ENCODE assay signal across 9 mouse cellular contexts in the genomic region with DNA sequence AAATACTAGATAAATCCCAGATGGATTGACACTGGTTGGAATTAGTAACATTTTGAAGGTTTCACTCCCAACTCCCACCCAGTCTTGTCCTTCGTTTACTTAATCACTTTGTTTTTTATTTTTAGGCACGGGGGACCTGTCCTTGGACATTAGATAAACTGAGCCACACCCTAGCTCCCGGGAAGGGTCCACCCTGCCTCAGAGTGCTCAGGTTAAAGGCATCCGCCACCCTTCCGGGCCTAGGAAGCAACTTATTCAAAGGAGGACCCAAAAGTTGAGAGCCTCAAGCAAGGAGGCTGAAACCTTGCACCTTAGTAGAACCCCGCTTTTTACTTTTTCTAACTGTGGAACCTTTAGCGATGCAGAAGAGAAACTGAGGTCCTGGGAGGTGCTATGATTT. TPM values are rescaled to one million over a fixed set of nuclear protein-coding genes. Genes with fewer than 3 reads are reported as not detected.
DNase-seq lines count a peak whose midpoint lies in the region; ATAC-seq and TF ChIP-seq lines count a peak whose summit lies in the region.
"Had no signal": no experiment of that assay in that cellular context is flagged by ENCODE, and none has a peak within 500 bp of the region (broad histone marks: within the 10 kb centered on the region; RNA-seq: fewer than 3 reads in every experiment).

No protein-coding gene starts in this region.

- peak overlapping the region; percentile 57; the same call in 1 of the 2 replicates for H3K27ac ChIP-seq in heart, embryonic 15.5 days
- no peak overlapping the region for H3K27ac ChIP-seq in MEL (ENCODE audit: control insufficient read depth, low read depth, low read length)
- H3K27ac ChIP-seq in hindbrain, embryonic 13.5 days = no peak overlapping the region
- no peak overlapping the region for H3K27ac ChIP-seq in midbrain, embryonic 11.5 days (ENCODE audit: low read depth, low read length)

- TF ChIP-seq EP300 in MEL (IDR thresholded peaks at IDR 0.05; ENCODE audit: low read depth in 1 of 2, low read length in 2 of 2) = no peak

- peaks cover 19% of the 10 kb centered on the region for H3K4me1 ChIP-seq in heart, embryonic 15.5 days (replicated peaks)
- peaks cover 0 to 3% of the 10 kb centered on the region in 2 experiments; a peak in 1 of 4 replicates for H3K4me1 ChIP-seq in MEL (ENCODE audit: control insufficient read depth in 1 of 2, insufficient read depth in 2 of 2, low read length in 2 of 2)
- peaks cover 17% of the 10 kb centered on the region for H3K4me1 ChIP-seq in hindbrain, embryonic 13.5 days (replicated peaks)
- 0 out of 2 replicates have a peak, but pooled peaks cover 2% of the 10 kb centered on the region for H3K4me1 ChIP-seq in midbrain, embryonic 11.5 days (ENCODE audit: control insufficient read depth, insufficient read depth, low read length)

- WGBS in heart, embryonic 15.5 days = 17% methylated on average over 7 of the region's 7 CpGs
- WGBS in hindbrain, embryonic 13.5 days = 30% methylated on average over 7 of the region's 7 CpGs
- WGBS in midbrain, embryonic 11.5 days = 31% methylated on average over 7 of the region's 7 CpGs

- no peak for ATAC-seq in heart, embryonic 15.5 days (replicated peaks; ENCODE audit: insufficient number of reproducible peaks, insufficient read depth, low FRiP score, low read depth)
- ATAC-seq in hindbrain, embryonic 13.5 days (ENCODE audit: low FRiP score) = no peak
- ATAC-seq in midbrain, embryonic 11.5 days (ENCODE audit: low FRiP score) = no peak

- H3K4me2 ChIP-seq in heart, embryonic 15.5 days = peak overlapping the region; percentile 91
- peak overlapping the region; percentile 66 for H3K4me2 ChIP-seq in hindbrain, embryonic 13.5 days
- H3K4me2 ChIP-seq in midbrain, embryonic 11.5 days = peak overlapping the region; percentile 89

- no peak for DNase-seq in heart, adult 18-20 months
- DNase-seq in MEL (ENCODE audit: low read depth, low spot score) = no peak
- DNase-seq in midbrain, embryonic 11.5 days (ENCODE audit: low spot score, missing footprints) = no peak
- no peak for DNase-seq in layer of hippocampus, adult 11-12 months (ENCODE audit: low spot score)
- DNase-seq in urinary bladder, postnatal 14 days (ENCODE audit: low spot score) = no peak
- no peak for DNase-seq in right cerebral cortex, adult 18-20 months

- no peaks in the 10 kb centered on the region for H3K9me3 ChIP-seq in heart, embryonic 15.5 days (replicated peaks)
- no peaks in the 10 kb centered on the region for H3K9me3 ChIP-seq in MEL (replicated peaks; ENCODE audit: insufficient read depth, low read length)
- H3K9me3 ChIP-seq in hindbrain, embryonic 13.5 days = no peaks in the 10 kb centered on the region
- no peaks in the 10 kb centered on the region for H3K9me3 ChIP-seq in midbrain, embryonic 11.5 days (ENCODE audit: control insufficient read depth, low read length)

- H3K4me3 ChIP-seq in heart, embryonic 15.5 days = peak overlapping the region; percentile 69
- H3K4me3 ChIP-seq in MEL (ENCODE audit: control insufficient read depth in 1 of 2, insufficient read depth in 1 of 2, low read depth in 2 of 2, low read length in 2 of 2) = peak overlapping the region; percentile 63 to 78
- peak overlapping the region; percentile 45 for H3K4me3 ChIP-seq in hindbrain, embryonic 13.5 days
- peak overlapping the region; percentile 48 for H3K4me3 ChIP-seq in midbrain, embryonic 11.5 days (ENCODE audit: low read depth, low read length)

- no peaks in the 10 kb centered on the region; the same call in 1 of the 2 replicates for H3K79me2 ChIP-seq in MEL (ENCODE audit: control insufficient read depth, insufficient read depth, low read length, poor library complexity)

- TF ChIP-seq CTCF in MEL (IDR thresholded peaks at IDR 0.05 in 2 of 3, conservative IDR thresholded peaks at IDR 0.05 in 1 of 3; ENCODE audit: control insufficient read depth in 1 of 3, insufficient read depth in 1 of 3, low read depth in 2 of 3, low read length in 3 of 3, poor library complexity in 1 of 3, severe bottlenecking in 1 of 3) = no peak

- H3K27me3 ChIP-seq in heart, embryonic 15.5 days = peaks cover 39% of the 10 kb centered on the region
- H3K27me3 ChIP-seq in MEL (ENCODE audit: control insufficient read depth in 1 of 2, insufficient read depth in 2 of 2, low read length in 2 of 2) = no peaks in the 10 kb centered on the region
- peaks cover 67% of the 10 kb centered on the region for H3K27me3 ChIP-seq in hindbrain, embryonic 13.5 days
- peaks cover 41% of the 10 kb centered on the region for H3K27me3 ChIP-seq in midbrain, embryonic 11.5 days (ENCODE audit: control insufficient read depth, insufficient read depth, low read length)

- TF ChIP-seq POLR2A in MEL (IDR thresholded peaks at IDR 0.05; ENCODE audit: control insufficient read depth in 1 of 2, insufficient read depth in 1 of 2, low read depth in 1 of 2, low read length in 2 of 2, poor library complexity in 1 of 2) = no peak

- peaks cover 2% of the 10 kb centered on the region; the same call in 1 of the 2 replicates for H3K36me3 ChIP-seq in heart, embryonic 15.5 days
- no peaks in the 10 kb centered on the region; a peak in 1 of 4 replicates for H3K36me3 ChIP-seq in MEL (ENCODE audit: control insufficient read depth in 1 of 2, insufficient read depth in 2 of 2, low read length in 2 of 2)
- H3K36me3 ChIP-seq in hindbrain, embryonic 13.5 days = peaks cover 10% of the 10 kb centered on the region
- H3K36me3 ChIP-seq in midbrain, embryonic 11.5 days (ENCODE audit: control insufficient read depth, insufficient read depth, low read length) = no peaks in the 10 kb centered on the region

- H3K9ac ChIP-seq in heart, embryonic 15.5 days = peak overlapping the region; percentile 68
- peak overlapping the region; percentile 67 for H3K9ac ChIP-seq in MEL (ENCODE audit: control insufficient read depth, low read depth, low read length, poor library complexity, severe bottlenecking)
- H3K9ac ChIP-seq in hindbrain, embryonic 13.5 days = peak overlapping the region; percentile 51; the same call in 1 of the 2 replicates
- peak overlapping the region; percentile 48 for H3K9ac ChIP-seq in midbrain, embryonic 11.5 days (ENCODE audit: low read length)

- no peak for TF ChIP-seq RAD21 in MEL (IDR thresholded peaks at IDR 0.05; ENCODE audit: low read depth, low read length)

TF ChIP-seq in MEL, 35 proteins besides CTCF, POLR2A, EP300 and RAD21 (continues in another document):
- no peak for TF ChIP-seq USF1 (IDR thresholded peaks at IDR 0.05; ENCODE audit: low read depth, low read length)
- no peak for TF ChIP-seq SIN3A (IDR thresholded peaks at IDR 0.05; ENCODE audit: low read length)
- TF ChIP-seq ZKSCAN1 (IDR thresholded peaks at IDR 0.05; ENCODE audit: low read depth, low read length) = no peak
- TF ChIP-seq ZMIZ1 (IDR thresholded peaks at IDR 0.05; ENCODE audit: low read depth, low read length) = no peak
- TF ChIP-seq JUND (IDR thresholded peaks at IDR 0.05; ENCODE audit: low read depth, low read length) = no peak
- TF ChIP-seq HCFC1 (IDR thresholded peaks at IDR 0.05; ENCODE audit: low read depth, low read length) = no peak
- TF ChIP-seq GABPA (IDR thresholded peaks at IDR 0.05; ENCODE audit: low read depth, low read length) = no peak
- no peak for TF ChIP-seq CHD2 (IDR thresholded peaks at IDR 0.05; ENCODE audit: low read length)

RNA-seq across cellular contexts. Expression of a gene that starts 2.9 kb away (rescaled TPM):
- polyA plus RNA-seq in heart, embryonic 15.5 days (2015; fragmentation: Nextera tagmentation; extraction: Ambion mirVana) = 3.0 and 25.1 TPM in 2 replicates
- total RNA-seq in heart, adult 18-20 months (2021) = 1 to 10 TPM; 1.0 to 1.4 TPM
- total RNA-seq in MEL (2012; rRNA removed) = 0.12 and 0.13 TPM in 2 replicates
- under 1 TPM in 1 of 2 experiments, not detected in 1; 0.19 TPM for polyA plus RNA-seq in MEL (2012; ENCODE audit: insufficient read depth in 1 of 2, insufficient read length in 2 of 2, low read depth in 1 of 2, low replicate concordance in 2 of 2, missing spikeins in 1 of 2)
- polyA plus RNA-seq in hindbrain, embryonic 13.5 days (2015; fragmentation: Nextera tagmentation; extraction: Ambion mirVana) = 2.8 and 4.1 TPM in 2 replicates
- 6.0 and 7.8 TPM in 2 replicates for polyA plus RNA-seq in midbrain, embryonic 11.5 days (2014; fragmentation: Nextera tagmentation; extraction: Ambion mirVana)

RNA-seq across cellular contexts. Expression of a gene that starts 15.0 kb away (rescaled TPM):
- 10.4 and 11.8 TPM in 2 replicates for polyA plus RNA-seq in heart, embryonic 15.5 days (2015; fragmentation: Nextera tagmentation; extraction: Ambion mirVana)
- total RNA-seq in heart, adult 18-20 months (2021) = 1 to 10 TPM; 7.9 TPM
- 26.7 and 28.6 TPM in 2 replicates for total RNA-seq in MEL (2012; rRNA removed)
- 10 to 100 TPM in 1 of 2 experiments, not detected in 1; 43.3 TPM for polyA plus RNA-seq in MEL (2012; ENCODE audit: insufficient read depth in 1 of 2, insufficient read length in 2 of 2, low read depth in 1 of 2, low replicate concordance in 2 of 2, missing spikeins in 1 of 2)
- polyA plus RNA-seq in hindbrain, embryonic 13.5 days (2015; fragmentation: Nextera tagmentation; extraction: Ambion mirVana) = 17.7 and 22.2 TPM in 2 replicates
- 24.2 and 28.6 TPM in 2 replicates for polyA plus RNA-seq in midbrain, embryonic 11.5 days (2014; fragmentation: Nextera tagmentation; extraction: Ambion mirVana)

RNA-seq across cellular contexts. Expression of a gene that starts 24.6 kb away (rescaled TPM):
- polyA plus RNA-seq in heart, embryonic 15.5 days (2015; fragmentation: Nextera tagmentation; extraction: Ambion mirVana) = 3.8 and 4.8 TPM in 2 replicates
- total RNA-seq in heart, adult 18-20 months (2021) = 1 to 10 TPM; 3.2 to 3.6 TPM
- total RNA-seq in MEL (2012; rRNA removed) = 9.8 and 11.0 TPM in 2 replicates
- 10 to 100 TPM in 1 of 2 experiments, not detected in 1; 16.5 TPM for polyA plus RNA-seq in MEL (2012; ENCODE audit: insufficient read depth in 1 of 2, insufficient read length in 2 of 2, low read depth in 1 of 2, low replicate concordance in 2 of 2, missing spikeins in 1 of 2)
- polyA plus RNA-seq in hindbrain, embryonic 13.5 days (2015; fragmentation: Nextera tagmentation; extraction: Ambion mirVana) = 6.7 and 8.3 TPM in 2 replicates
- polyA plus RNA-seq in midbrain, embryonic 11.5 days (2014; fragmentation: Nextera tagmentation; extraction: Ambion mirVana) = 6.8 and 7.8 TPM in 2 replicates

RNA-seq across cellular contexts. Expression of a gene that starts 45.9 kb away (rescaled TPM):
- 13.4 and 16.0 TPM in 2 replicates for polyA plus RNA-seq in heart, embryonic 15.5 days (2015; fragmentation: Nextera tagmentation; extraction: Ambion mirVana)
- total RNA-seq in heart, adult 18-20 months (2021) = 10 to 100 TPM; 16.7 to 20.3 TPM
- total RNA-seq in MEL (2012; rRNA removed) = not detected in 2 replicates
- under 1 TPM in 1 of 2 experiments, not detected in 1; 0.10 TPM for polyA plus RNA-seq in MEL (2012; ENCODE audit: insufficient read depth in 1 of 2, insufficient read length in 2 of 2, low read depth in 1 of 2, low replicate concordance in 2 of 2, missing spikeins in 1 of 2)
- polyA plus RNA-seq in hindbrain, embryonic 13.5 days (2015; fragmentation: Nextera tagmentation; extraction: Ambion mirVana) = not detected in 2 replicates
- not detected in 2 replicates for polyA plus RNA-seq in midbrain, embryonic 11.5 days (2014; fragmentation: Nextera tagmentation; extraction: Ambion mirVana)
- polyA plus RNA-seq: frontal cortex, adult 2 months had no signal

RNA-seq across cellular contexts. Expression of a gene that starts 50.8 kb away (rescaled TPM):
- 4.6 and 9.4 TPM in 2 replicates for polyA plus RNA-seq in heart, embryonic 15.5 days (2015; fragmentation: Nextera tagmentation; extraction: Ambion mirVana)
- total RNA-seq in heart, adult 18-20 months (2021) = 10 to 100 TPM; 20.9 to 31.7 TPM
- 6.7 and 6.9 TPM in 2 replicates for total RNA-seq in MEL (2012; rRNA removed)
- 10 to 100 TPM in 1 of 2 experiments, not detected in 1; 15.6 TPM for polyA plus RNA-seq in MEL (2012; ENCODE audit: insufficient read depth in 1 of 2, insufficient read length in 2 of 2, low read depth in 1 of 2, low replicate concordance in 2 of 2, missing spikeins in 1 of 2)
- polyA plus RNA-seq in hindbrain, embryonic 13.5 days (2015; fragmentation: Nextera tagmentation; extraction: Ambion mirVana) = 3.4 and 4.4 TPM in 2 replicates
- polyA plus RNA-seq in midbrain, embryonic 11.5 days (2014; fragmentation: Nextera tagmentation; extraction: Ambion mirVana) = 1.8 and 3.5 TPM in 2 replicates
